Mouse (Mus musculus): Measurements from ENCODE around the gene Trim67. TPM values are rescaled to one million over a fixed set of nuclear protein-coding genes. Genes with fewer than 3 reads are reported as not detected.

The Trim67 gene
- total and polyA plus RNA-seq, 3 experiments, result 0.08 TPM; not detected in 2

DNA sequence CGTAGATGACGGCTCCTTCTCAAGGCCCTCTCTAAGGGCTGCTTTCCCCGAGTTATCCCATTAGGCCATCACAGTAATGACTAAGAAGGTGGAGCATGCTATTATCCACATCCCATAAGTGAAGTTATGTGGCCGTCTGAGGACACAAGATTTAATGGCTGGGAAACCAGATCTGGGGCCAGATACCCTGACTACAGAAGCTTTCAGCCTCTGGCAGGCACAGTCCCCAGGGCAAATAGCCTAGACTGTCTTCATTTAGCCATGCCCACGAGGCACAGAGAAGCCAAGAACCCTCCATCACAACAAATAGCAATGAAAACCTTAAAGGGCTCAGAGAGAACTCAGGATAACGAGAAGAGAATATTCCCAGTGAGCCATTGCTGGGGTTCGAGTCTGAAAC, 29.8 kb upstream of the Trim67 start:
- H3K9me3 ChIP-seq (replicated peaks; ENCODE audit: low read length), result peaks cover 9% of the 10 kb centered on the region
- no peak for TF ChIP-seq MAZ (IDR thresholded peaks at IDR 0.05; ENCODE audit: low read depth, low read length)
- no peak for TF ChIP-seq CHD1 (IDR thresholded peaks at IDR 0.05; ENCODE audit: low read depth, low read length)
- no peak for TF ChIP-seq HCFC1 (IDR thresholded peaks at IDR 0.05; ENCODE audit: low read depth, low read length)
- TF ChIP-seq PAX5 (IDR thresholded peaks at IDR 0.05; ENCODE audit: low read length), result no peak
- H3K79me2 ChIP-seq (replicated peaks; ENCODE audit: control insufficient read depth, extremely low read depth, insufficient read depth, poor library complexity, severe bottlenecking), result no peaks in the 10 kb centered on the region
- H3K27ac ChIP-seq (ENCODE audit: insufficient read depth, low read depth), result no peak overlapping the region
- H3K36me3 ChIP-seq (replicated peaks in 1 of 2; ENCODE audit: control insufficient read depth in 1 of 2, insufficient read depth in 1 of 2, low read length in 1 of 2), result no peaks in the 10 kb centered on the region
- in situ Hi-C loops (cut with MboI; ENCODE audit: low pct_ligation_motif_present, low pct_unique_long_range_greater_than_20kb, low sequenced_read_pairs), result loop anchor here (10.0 kb wide), 1 partner anchor 52 kb away; no protein-coding TSS in a partner anchor
- dilution Hi-C loops (cut with MboI; ENCODE audit: extremely low pct_ligation_motif_present, extremely low pct_unique_long_range_greater_than_20kb, low sequenced_read_pairs), result no loop called here
- DNase-seq (ENCODE audit: extremely low read depth), result no peak
- no peak overlapping the region for H3K4me3 ChIP-seq (replicated peaks in 1 of 3; ENCODE audit: low read depth in 2 of 3, low read length in 2 of 3, poor library complexity in 1 of 3)
- H3K4me2 ChIP-seq (ENCODE audit: insufficient read depth, low read depth, poor library complexity, severe bottlenecking), result no peak overlapping the region
- H3K27me3 ChIP-seq (replicated peaks), result peaks cover 6% of the 10 kb centered on the region
- H3K4me1 ChIP-seq (ENCODE audit: control insufficient read depth in 1 of 2, insufficient read depth in 2 of 2), result peaks cover 3 to 4% of the 10 kb centered on the region in 2 experiments; a peak in 3 of 4 replicates
- no peak overlapping the region for H3K9ac ChIP-seq (ENCODE audit: insufficient read depth, low read depth)

DNA sequence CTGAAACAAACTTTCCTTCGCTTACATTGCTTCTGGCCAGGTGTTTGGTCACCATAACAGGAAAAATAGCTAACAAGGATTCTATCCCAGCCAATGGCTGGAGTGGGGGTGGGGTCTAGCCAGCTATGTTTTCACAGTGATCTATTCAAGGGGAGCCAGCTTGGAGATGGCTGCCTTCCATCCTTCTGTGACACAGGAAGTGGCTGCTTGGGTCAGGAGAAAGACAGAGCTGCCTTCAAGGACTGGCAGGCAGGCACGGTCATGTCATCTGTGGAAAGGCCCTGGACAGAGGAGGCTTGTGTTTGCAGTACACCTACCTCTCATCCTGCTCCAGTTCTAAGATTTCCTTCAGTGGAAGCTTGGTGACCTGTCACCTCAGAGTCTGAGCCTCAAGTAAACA, 20.5 kb upstream of the Trim67 start:
- Histone ChIP-seq H3K36me3 (replicated peaks in 1 of 2; ENCODE audit: control insufficient read depth in 1 of 2, insufficient read depth in 1 of 2, low read length in 1 of 2) (no peaks in the 10 kb centered on the region), H3K9ac (ENCODE audit: insufficient read depth, low read depth) (no peak overlapping the region), H3K79me2 (replicated peaks; ENCODE audit: control insufficient read depth, extremely low read depth, insufficient read depth, poor library complexity, severe bottlenecking) (no peaks in the 10 kb centered on the region), H3K4me2 (ENCODE audit: insufficient read depth, low read depth, poor library complexity, severe bottlenecking) (no peak overlapping the region), H3K27me3 (replicated peaks) (peaks cover 62% of the 10 kb centered on the region), H3K27ac (ENCODE audit: insufficient read depth, low read depth) (no peak overlapping the region), H3K4me1 (ENCODE audit: control insufficient read depth in 1 of 2, insufficient read depth in 2 of 2) (0 out of 4 replicates have a peak, but pooled peaks cover 0 to 2% of the 10 kb centered on the region in 2 experiments), H3K4me3 (replicated peaks in 1 of 3; ENCODE audit: low read depth in 2 of 3, low read length in 2 of 3, poor library complexity in 1 of 3) (no peak overlapping the region), H3K9me3 (replicated peaks; ENCODE audit: low read length) (peaks cover 10% of the 10 kb centered on the region)
- in situ Hi-C loops (cut with MboI; ENCODE audit: low pct_ligation_motif_present, low pct_unique_long_range_greater_than_20kb, low sequenced_read_pairs) (loop anchor here (10.0 kb wide), 1 partner anchor 48 kb away; the partner anchor contains the start of genes Arv1 and Ttc13), dilution Hi-C loops (cut with MboI; ENCODE audit: extremely low pct_ligation_motif_present, extremely low pct_unique_long_range_greater_than_20kb, low sequenced_read_pairs) (no loop called here)
- TF ChIP-seq MAX (IDR thresholded peaks at IDR 0.05; ENCODE audit: low read length) (no peak), POLR2A (IDR thresholded peaks at IDR 0.05; ENCODE audit: low read depth, low read length) (no peak), MAFK (IDR thresholded peaks at IDR 0.05; ENCODE audit: insufficient replicate concordance, low read length) (no peak), ELF1 (IDR thresholded peaks at IDR 0.05; ENCODE audit: low read depth, low read length) (no peak), ZMIZ1 (IDR thresholded peaks at IDR 0.05; ENCODE audit: low read depth, low read length) (no peak), NRF1 (IDR thresholded peaks at IDR 0.05; ENCODE audit: low read depth, low read length) (no peak), TCF12 (IDR thresholded peaks at IDR 0.05; ENCODE audit: low read depth, low read length) (no peak), IRF4 (IDR thresholded peaks at IDR 0.05; ENCODE audit: low read depth, low read length) (no peak), PAX5 (IDR thresholded peaks at IDR 0.05; ENCODE audit: low read length) (no peak), CHD1 (IDR thresholded peaks at IDR 0.05; ENCODE audit: low read depth, low read length) (no peak), MEF2A (IDR thresholded peaks at IDR 0.05; ENCODE audit: borderline replicate concordance, low read depth, low read length) (no peak), MXI1 (IDR thresholded peaks at IDR 0.05; ENCODE audit: low read depth, low read length) (no peak)
- DNase-seq (ENCODE audit: extremely low read depth), result no peak
